Mouse (Mus musculus) heart, adult 2 months (tissue): Measurements from ENCODE around the gene Cmtr1.

Experiments used
- CTCF ChIP-seq: fragments of 200-600 bp; IDR thresholded peaks from 2 replicates; pipeline ENCODE4 v1.8.1; 2022; ENCODE audit warnings: antibody characterized with exemption, mild to moderate bottlenecking, moderate library complexity
- POLR2A ChIP-seq: fragments of 200-500 bp; IDR thresholded peaks from 2 replicates; pipeline ENCODE4 v1.6.1; 2011; ENCODE audit warnings: mild to moderate bottlenecking, low read depth, low read length, control low read depth; ENCODE audit not compliant: insufficient read depth

DNA sequence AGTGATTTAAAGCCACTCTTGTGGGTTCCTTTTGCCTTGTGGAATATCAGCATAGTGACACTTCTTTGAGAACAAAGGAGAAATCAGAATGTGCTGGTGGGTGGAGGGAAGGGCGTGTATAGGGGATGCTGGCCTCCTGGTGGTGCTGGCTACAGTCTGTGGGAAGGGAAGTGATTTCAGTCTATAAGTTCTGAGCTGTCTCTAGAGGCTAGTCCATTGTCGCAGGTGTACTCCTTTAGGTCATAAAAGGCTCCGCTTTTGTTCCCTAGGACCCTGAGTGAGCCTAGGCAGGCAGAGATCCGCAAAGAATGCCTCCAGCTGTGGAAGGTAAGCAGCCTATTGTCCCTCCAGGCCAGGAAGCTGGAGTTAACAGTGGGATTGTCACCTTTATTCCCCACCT lies 34.1 kb downstream of the Cmtr1 start:
- TF ChIP-seq POLR2A (no peak), CTCF (no peak)
